Mouse (Mus musculus) spleen, adult 2 months (tissue): ENCODE measurements at regions not wholly inside any gene's neighbourhood (a gene's known extent, or its start where the extent isn't known, plus 50 kb on each side); places are given as distances from the start of the nearest gene placed in this dataset.

Experiments used
- CTCF ChIP-seq: fragments of 200-500 bp; IDR thresholded peaks from 2 replicates; pipeline ENCODE4 v1.5.1; 2011; ENCODE audit warnings: mild to moderate bottlenecking, inconsistent platforms; ENCODE audit not compliant: insufficient read depth, insufficient read length, insufficient replicate concordance; ENCODE audit errors: extremely low read depth
- POLR2A ChIP-seq: fragments of 200-500 bp; IDR thresholded peaks from 2 replicates; pipeline ENCODE4 v1.6.1; 2011; ENCODE audit warnings: low read depth, low read length, inconsistent platforms

DNA sequence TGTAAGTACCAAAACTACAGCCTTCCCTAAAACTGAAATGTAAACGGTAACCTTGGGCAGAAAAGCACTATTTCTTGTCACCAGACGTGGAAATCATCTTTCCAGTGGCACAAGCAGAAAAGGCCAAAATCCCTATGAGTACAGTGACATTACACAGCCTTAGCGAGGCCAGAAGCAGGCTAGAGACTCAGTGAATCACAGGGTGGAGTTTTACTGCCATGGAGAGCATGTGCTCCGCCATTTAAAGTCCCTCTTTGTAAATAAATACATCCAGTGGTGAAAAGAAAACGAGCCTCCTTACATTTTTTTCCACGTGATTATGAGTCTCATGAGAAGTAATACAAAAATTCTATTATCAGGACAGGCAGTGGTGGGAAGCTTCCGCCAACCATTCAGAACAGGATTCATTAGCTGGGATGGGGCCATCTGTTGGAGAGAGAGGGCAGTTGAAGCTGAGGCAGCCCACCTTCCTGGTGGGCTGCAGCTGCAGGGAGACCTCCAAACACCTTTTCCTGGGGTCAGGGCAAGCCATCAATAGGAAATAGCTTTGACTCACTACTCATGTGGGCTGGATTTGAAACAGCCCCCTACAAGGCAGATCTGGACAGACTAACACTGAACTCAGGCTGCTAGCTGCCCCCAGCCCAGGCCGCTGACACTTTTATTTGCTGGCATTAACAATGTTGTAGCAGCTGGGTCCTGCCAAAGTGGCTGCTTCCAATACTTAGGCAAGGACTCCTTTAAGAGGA lies 146.5 kb upstream of the Hnrnpa3 start:
- no peak for TF ChIP-seq POLR2A
- no peak for TF ChIP-seq CTCF
